Mouse (Mus musculus) ES-Bruce4 (cell line): ENCODE measurements around the gene Podn. TPM values are rescaled to one million over a fixed set of nuclear protein-coding genes. Genes with fewer than 3 reads are reported as not detected.
A peak's percentile ranks its signal among the peaks of the same experiment; 100 is the strongest.
"Not testable (repeated sequence)": the region's sequence is repeated elsewhere in the genome, so short reads cannot be mapped to it uniquely, and the experiment has no call there.

Experiments used
- H3K27ac ChIP-seq: 2 replicates; pipeline ENCODE4 v1.5.1; 2012; ENCODE audit warnings: low read length, inconsistent platforms; ENCODE audit not compliant: insufficient read depth
- H3K27me3 ChIP-seq: 2 replicates; pipeline ENCODE4 v1.6.1; 2012; ENCODE audit warnings: mild to moderate bottlenecking, low read length, inconsistent platforms; ENCODE audit not compliant: control insufficient read depth, poor library complexity, insufficient read depth, severe bottlenecking
- H3K36me3 ChIP-seq: 2 replicates; pipeline ENCODE4 v1.6.1; 2012; ENCODE audit warnings: inconsistent platforms, mild to moderate bottlenecking, low read length, moderate library complexity; ENCODE audit not compliant: control insufficient read depth, poor library complexity, insufficient read depth, severe bottlenecking
- H3K4me1 ChIP-seq: one replicate; pipeline ENCODE4 v1.8.1; 2011; ENCODE audit warnings: low read length; ENCODE audit not compliant: control insufficient read depth, insufficient read depth
- H3K4me3 ChIP-seq: 2 replicates; pipeline ENCODE4 v1.5.1; 2011; ENCODE audit warnings: low read depth, mild to moderate bottlenecking, low read length
- H3K9ac ChIP-seq: 2 replicates; pipeline ENCODE4 v1.6.1; 2012; ENCODE audit warnings: low read depth, mild to moderate bottlenecking, inconsistent platforms; ENCODE audit not compliant: poor library complexity, severe bottlenecking
- H3K9me3 ChIP-seq: replicated peaks from 2 replicates; pipeline ENCODE4 v1.6.1; 2012; ENCODE audit warnings: mild to moderate bottlenecking, low read length, inconsistent platforms; ENCODE audit not compliant: control insufficient read depth, poor library complexity, insufficient read depth, severe bottlenecking
- CTCF ChIP-seq: IDR thresholded peaks from one replicate; pipeline ENCODE4 v1.8.1; 2011; ENCODE audit warnings: low read depth, low read length
- EP300 ChIP-seq: IDR thresholded peaks from 2 replicates; pipeline ENCODE4 v1.6.1; 2011; ENCODE audit warnings: low read depth, low read length; ENCODE audit not compliant: insufficient read depth
- POLR2A ChIP-seq: IDR thresholded peaks from one replicate; pipeline ENCODE4 v1.8.1; 2011; ENCODE audit warnings: low read length; ENCODE audit not compliant: insufficient read depth
- polyA plus RNA-seq: library from polyadenylated mRNA; stranded (reverse); fragments of >200 nt; gene quantifications from 2 replicates; pipeline ENCODE4 v1.2.4, GENCODE M21; 2011; ENCODE audit warnings: low read depth; ENCODE audit not compliant: missing spikeins, insufficient read depth, insufficient read length

The Podn gene
- polyA plus RNA-seq: 3.3 and 4.4 TPM in 2 replicates

GRCm38 (mm10) chr4:108096345-108096744 lies at the start of gene Podn:
Podn (minus strand) TSS chr4:108096445.
- Histone ChIP-seq H3K27me3 (no peaks in the 10 kb centered on the region), H3K36me3 (peaks cover 18% of the 10 kb centered on the region), H3K9me3 (no peaks in the 10 kb centered on the region), H3K4me1 (no peaks in the 10 kb centered on the region), H3K4me3 (no peak within 1 kb of the TSS), H3K9ac (no peak within 1 kb of the TSS), H3K27ac (no peak within 1 kb of the TSS)
- no peak for TF ChIP-seq CTCF
- no peak for TF ChIP-seq EP300
- TF ChIP-seq POLR2A: no peak

GRCm38 (mm10) chr4:108145554-108145953 lies 49.3 kb upstream of the Podn start:
- H3K36me3 ChIP-seq, H3K4me1 ChIP-seq, H3K27me3 ChIP-seq, H3K9ac ChIP-seq, H3K4me3 ChIP-seq: not testable (repeated sequence)
- Histone ChIP-seq H3K27ac (peak overlapping the region; percentile 91), H3K9me3 (peaks cover 12% of the 10 kb centered on the region)
- TF ChIP-seq EP300: peak; percentile 82

GRCm38 (mm10) chr4:108144880-108145279 lies 48.6 kb upstream of the Podn start, which contains the start of gene Scp2:
Scp2 (minus strand) TSS chr4:108144998.
- peaks cover 3% of the 10 kb centered on the region for H3K4me1 ChIP-seq
- peaks cover 12% of the 10 kb centered on the region for H3K9me3 ChIP-seq
- no peaks in the 10 kb centered on the region for H3K27me3 ChIP-seq
- TF ChIP-seq CTCF (no peak), POLR2A (no peak), EP300 (no peak)
- no peaks in the 10 kb centered on the region for H3K36me3 ChIP-seq
- H3K27ac ChIP-seq: peak within 1 kb of the TSS; percentile 91
- no peak within 1 kb of the TSS for H3K9ac ChIP-seq
- H3K4me3 ChIP-seq: no peak within 1 kb of the TSS

GRCm38 (mm10) chr4:108143778-108144177 lies 47.5 kb upstream of the Podn start:
- Histone ChIP-seq H3K4me3 (no peak overlapping the region), H3K9ac (no peak overlapping the region), H3K27ac (no peak overlapping the region), H3K9me3 (peaks cover 12% of the 10 kb centered on the region), H3K4me1 (peaks cover 3% of the 10 kb centered on the region), H3K36me3 (no peaks in the 10 kb centered on the region), H3K27me3 (no peaks in the 10 kb centered on the region)
- no peak for TF ChIP-seq CTCF

GRCm38 (mm10) chr4:108143178-108143577 lies 46.9 kb upstream of the Podn start:
- not testable (repeated sequence) for H3K27me3 ChIP-seq, H3K9ac ChIP-seq, H3K27ac ChIP-seq, H3K4me1 ChIP-seq, H3K4me3 ChIP-seq, H3K36me3 ChIP-seq
- H3K9me3 ChIP-seq: peaks cover 12% of the 10 kb centered on the region

- no peaks in the 10 kb centered on the region for H3K36me3 ChIP-seq
- no peak overlapping the region for H3K27ac ChIP-seq
- H3K4me1 ChIP-seq: no peaks in the 10 kb centered on the region
- TF ChIP-seq EP300: no peak
- TF ChIP-seq CTCF: no peak
- TF ChIP-seq POLR2A: no peak
- no peak overlapping the region for H3K4me3 ChIP-seq
- H3K9ac ChIP-seq: no peak overlapping the region
- H3K9me3 ChIP-seq: no peaks in the 10 kb centered on the region
- H3K27me3 ChIP-seq: no peaks in the 10 kb centered on the region
These were observed 40.7 kb upstream of the Podn start for GRCm38 (mm10) chr4:108136938-108137337.
